Mouse (Mus musculus) left cerebral cortex, adult 8-10 months (tissue): ENCODE data around the gene Fam43a. TPM values are rescaled to one million over a fixed set of nuclear protein-coding genes. Genes with fewer than 3 reads are reported as not detected.

Source experiments
- DNase-seq, 2 experiments: peaks; one replicate each; pipeline ENCODE4 v3.0.0; 2022; ENCODE audit warnings: low spot score in 2 of 2
- total RNA-seq, 4 experiments: library from RNA; stranded (reverse); gene quantifications; 2 replicates each; pipeline ENCODE4 v1.2.4; 2022

Fam43a gene
- total RNA-seq, 4 experiments from 2014 or later = 14.6 to 17.8 (median 16.6) TPM

GRCm38 (mm10) chr16:30595835-30596557, 3.5 kb upstream of the Fam43a start:
- no peak for DNase-seq

GRCm38 (mm10) chr16:30596959-30597681, 2.4 kb upstream of the Fam43a start:
- peak; percentile 80 to 98 for DNase-seq

GRCm38 (mm10) chr16:30600431-30601045, 1.0 kb downstream of the Fam43a start:
- DNase-seq = peak; percentile 35 to 46

- DNase-seq = peak; percentile 40 to 64
These were observed 1.7 kb downstream of the Fam43a start for GRCm38 (mm10) chr16:30601046-30601832.

- no peak for DNase-seq
These were observed 2.4 kb downstream of the Fam43a start for GRCm38 (mm10) chr16:30601946-30602345.

GRCm38 (mm10) chr16:30602684-30603530, 3.4 kb downstream of the Fam43a start:
- no peak for DNase-seq

- no peak for DNase-seq
These were observed 4.0 kb downstream of the Fam43a start for GRCm38 (mm10) chr16:30603531-30603842.

GRCm38 (mm10) chr16:30604061-30604806, 4.7 kb downstream of the Fam43a start:
- DNase-seq = no peak

- DNase-seq = no peak
These were observed 5.2 kb downstream of the Fam43a start for GRCm38 (mm10) chr16:30604807-30605137.

GRCm38 (mm10) chr16:30605528-30605927, 6.0 kb downstream of the Fam43a start:
- DNase-seq = no peak

GRCm38 (mm10) chr16:30607868-30608267, 8.3 kb downstream of the Fam43a start:
- DNase-seq = no peak

- DNase-seq = no peak
These were observed 11.8 kb downstream of the Fam43a start for GRCm38 (mm10) chr16:30611331-30611730.

GRCm38 (mm10) chr16:30613122-30613521, 13.6 kb downstream of the Fam43a start:
- no peak for DNase-seq

- DNase-seq = no peak
These were observed 14.6 kb downstream of the Fam43a start for GRCm38 (mm10) chr16:30614122-30614521.

- no peak for DNase-seq
These were observed 15.3 kb downstream of the Fam43a start for GRCm38 (mm10) chr16:30614705-30615317.

- DNase-seq = no peak
These were observed 16.8 kb downstream of the Fam43a start for GRCm38 (mm10) chr16:30616281-30616680.

GRCm38 (mm10) chr16:30623645-30624044, 24.1 kb downstream of the Fam43a start:
- no peak for DNase-seq

- no peak for DNase-seq
These were observed 25.1 kb downstream of the Fam43a start for GRCm38 (mm10) chr16:30624640-30625039.

- no peak for DNase-seq
These were observed 28.2 kb downstream of the Fam43a start for GRCm38 (mm10) chr16:30627586-30628337.
